Mouse (Mus musculus): Measurements from ENCODE around the gene Cops2. TPM values are rescaled to one million over a fixed set of nuclear protein-coding genes. Genes with fewer than 3 reads are reported as not detected.
A peak's percentile ranks its signal among the peaks of the same experiment; 100 is the strongest.

Gene Cops2
- polyA plus RNA-seq, 1 experiment from 2014 or later: 60.2 TPM

GRCm38 (mm10) chr2:125791485-125791885 is 67.5 kb downstream of the Cops2 start:
- Histone ChIP-seq H3K4me3 (no peak overlapping the region), H3K27me3 (replicated peaks) (no peaks in the 10 kb centered on the region), H3K27ac (no peak overlapping the region), H3K4me2 (no peak overlapping the region; the same call in 1 of the 2 replicates), H3K9me3 (replicated peaks) (no peaks in the 10 kb centered on the region), H3K4me1 (peaks cover 12% of the 10 kb centered on the region; the same call in 1 of the 2 replicates), H3K36me3 (no peaks in the 10 kb centered on the region), H3K9ac (no peak overlapping the region)
- 13% methylated on average over 7 of the region's 7 CpGs for WGBS (ENCODE audit: insufficient replicate concordance)
- ATAC-seq: peak; percentile 24; the same call in 1 of the 2 replicates

- ATAC-seq: no peak
- no peak overlapping the region for H3K27ac ChIP-seq
- H3K36me3 ChIP-seq: no peaks in the 10 kb centered on the region
- H3K4me3 ChIP-seq: no peak overlapping the region
- no peak overlapping the region for H3K4me2 ChIP-seq
- H3K9ac ChIP-seq: no peak overlapping the region
- H3K27me3 ChIP-seq (replicated peaks): 0 out of 2 replicates have a peak, but pooled peaks cover 3% of the 10 kb centered on the region
- 78% methylated on average over 4 of the region's 4 CpGs for WGBS (ENCODE audit: insufficient replicate concordance)
- H3K4me1 ChIP-seq: peaks cover 12% of the 10 kb centered on the region; the same call in 1 of the 2 replicates
- H3K9me3 ChIP-seq (replicated peaks): no peaks in the 10 kb centered on the region
These were observed 68.7 kb downstream of the Cops2 start for GRCm38 (mm10) chr2:125790242-125790641.

- no peak overlapping the region for H3K4me3 ChIP-seq
- no peak overlapping the region for H3K4me2 ChIP-seq
- H3K27ac ChIP-seq: no peak overlapping the region
- H3K36me3 ChIP-seq: no peaks in the 10 kb centered on the region
- 68% methylated on average over 5 of the region's 5 CpGs for WGBS (ENCODE audit: insufficient replicate concordance)
- H3K4me1 ChIP-seq: peaks cover 12% of the 10 kb centered on the region; the same call in 1 of the 2 replicates
- no peaks in the 10 kb centered on the region for H3K9me3 ChIP-seq (replicated peaks)
- ATAC-seq: no peak
- no peak overlapping the region for H3K9ac ChIP-seq
- 0 out of 2 replicates have a peak, but pooled peaks cover 3% of the 10 kb centered on the region for H3K27me3 ChIP-seq (replicated peaks)
These were observed 69.7 kb downstream of the Cops2 start for GRCm38 (mm10) chr2:125789265-125789664.

GRCm38 (mm10) chr2:125788785-125789184 is 70.2 kb downstream of the Cops2 start:
- H3K4me2 ChIP-seq: no peak overlapping the region
- ATAC-seq: no peak
- H3K4me3 ChIP-seq: no peak overlapping the region
- 0 out of 2 replicates have a peak, but pooled peaks cover 3% of the 10 kb centered on the region for H3K27me3 ChIP-seq (replicated peaks)
- no peak overlapping the region for H3K9ac ChIP-seq
- peaks cover 13% of the 10 kb centered on the region for H3K4me1 ChIP-seq
- no peaks in the 10 kb centered on the region for H3K9me3 ChIP-seq (replicated peaks)
- H3K27ac ChIP-seq: no peak overlapping the region
- no peaks in the 10 kb centered on the region for H3K36me3 ChIP-seq
- 55% methylated on average over 3 of the region's 3 CpGs for WGBS (ENCODE audit: insufficient replicate concordance)

GRCm38 (mm10) chr2:125788351-125788750 is 70.6 kb downstream of the Cops2 start:
- Histone ChIP-seq H3K9ac (no peak overlapping the region), H3K36me3 (no peaks in the 10 kb centered on the region), H3K9me3 (replicated peaks) (no peaks in the 10 kb centered on the region), H3K4me3 (no peak overlapping the region), H3K4me1 (peaks cover 18% of the 10 kb centered on the region), H3K27ac (no peak overlapping the region), H3K4me2 (no peak overlapping the region), H3K27me3 (replicated peaks) (0 out of 2 replicates have a peak, but pooled peaks cover 3% of the 10 kb centered on the region)
- ATAC-seq: no peak

- Histone ChIP-seq H3K9ac (no peak overlapping the region), H3K4me3 (no peak overlapping the region), H3K4me2 (no peak overlapping the region), H3K27ac (no peak overlapping the region), H3K27me3 (replicated peaks) (0 out of 2 replicates have a peak, but pooled peaks cover 3% of the 10 kb centered on the region), H3K9me3 (replicated peaks) (no peaks in the 10 kb centered on the region), H3K36me3 (no peaks in the 10 kb centered on the region), H3K4me1 (peaks cover 29% of the 10 kb centered on the region)
- 59% methylated on average over 4 of the region's 4 CpGs for WGBS (ENCODE audit: insufficient replicate concordance)
- ATAC-seq: no peak
These were observed 73.9 kb downstream of the Cops2 start for GRCm38 (mm10) chr2:125785021-125785420.

GRCm38 (mm10) chr2:125784392-125784791 is 74.5 kb downstream of the Cops2 start:
- H3K9me3 ChIP-seq (replicated peaks): no peaks in the 10 kb centered on the region
- ATAC-seq: no peak
- no peak overlapping the region for H3K4me2 ChIP-seq
- H3K4me1 ChIP-seq: peaks cover 29% of the 10 kb centered on the region
- H3K36me3 ChIP-seq: no peaks in the 10 kb centered on the region
- H3K27ac ChIP-seq: no peak overlapping the region
- H3K9ac ChIP-seq: no peak overlapping the region
- no peak overlapping the region for H3K4me3 ChIP-seq
- whole genome bisulfite sequencing (ENCODE audit: insufficient replicate concordance): 73% methylated on average over 4 of the region's 4 CpGs
- 0 out of 2 replicates have a peak, but pooled peaks cover 3% of the 10 kb centered on the region for H3K27me3 ChIP-seq (replicated peaks)

GRCm38 (mm10) chr2:125783868-125784267 is 75.1 kb downstream of the Cops2 start:
- Histone ChIP-seq H3K27ac (no peak overlapping the region), H3K4me3 (no peak overlapping the region), H3K9ac (no peak overlapping the region), H3K4me2 (no peak overlapping the region), H3K27me3 (replicated peaks) (0 out of 2 replicates have a peak, but pooled peaks cover 3% of the 10 kb centered on the region), H3K9me3 (replicated peaks) (no peaks in the 10 kb centered on the region), H3K4me1 (peaks cover 29% of the 10 kb centered on the region), H3K36me3 (no peaks in the 10 kb centered on the region)
- no peak for ATAC-seq
- 53% methylated on average over 4 of the region's 4 CpGs for WGBS (ENCODE audit: insufficient replicate concordance)

GRCm38 (mm10) chr2:125782719-125783109 is 76.2 kb downstream of the Cops2 start, which contains the start of gene Secisbp2l:
TSS of gene Secisbp2l (minus strand) at chr2:125782870.
- 0 out of 2 replicates have a peak, but pooled peaks cover under 1% of the 10 kb centered on the region for H3K36me3 ChIP-seq
- peak; percentile 99 for ATAC-seq
- peak within 1 kb of the TSS; percentile 80 for H3K27ac ChIP-seq
- H3K9me3 ChIP-seq (replicated peaks): no peaks in the 10 kb centered on the region
- peak within 1 kb of the TSS; percentile 79 for H3K4me2 ChIP-seq
- WGBS (ENCODE audit: insufficient replicate concordance): under 1% methylated on average over 28 of the region's 28 CpGs
- H3K4me3 ChIP-seq: peak within 1 kb of the TSS; percentile 96
- H3K9ac ChIP-seq: peak within 1 kb of the TSS; percentile 93
- 0 out of 2 replicates have a peak, but pooled peaks cover 3% of the 10 kb centered on the region for H3K27me3 ChIP-seq (replicated peaks)
- peaks cover 29% of the 10 kb centered on the region for H3K4me1 ChIP-seq

GRCm38 (mm10) chr2:125781978-125782718 is 76.8 kb downstream of the Cops2 start:
- Histone ChIP-seq H3K27me3 (replicated peaks) (0 out of 2 replicates have a peak, but pooled peaks cover 3% of the 10 kb centered on the region), H3K9me3 (replicated peaks) (no peaks in the 10 kb centered on the region), H3K4me3 (peak overlapping the region; percentile 96), H3K9ac (peak overlapping the region; percentile 93), H3K36me3 (0 out of 2 replicates have a peak, but pooled peaks cover 3% of the 10 kb centered on the region), H3K4me1 (peaks cover 29% of the 10 kb centered on the region), H3K4me2 (peak overlapping the region; percentile 79), H3K27ac (peak overlapping the region; percentile 80)
- WGBS (ENCODE audit: insufficient replicate concordance): 3% methylated on average over 44 of the region's 44 CpGs
- ATAC-seq: no peak

- H3K27me3 ChIP-seq (replicated peaks): no peaks in the 10 kb centered on the region
- WGBS (ENCODE audit: insufficient replicate concordance): 68% methylated on average over 2 of the region's 2 CpGs
- H3K4me1 ChIP-seq: peaks cover 29% of the 10 kb centered on the region
- H3K9me3 ChIP-seq (replicated peaks): no peaks in the 10 kb centered on the region
- ATAC-seq: no peak
- H3K4me3 ChIP-seq: peak overlapping the region; percentile 96; the same call in 1 of the 2 replicates
- H3K36me3 ChIP-seq: 0 out of 2 replicates have a peak, but pooled peaks cover 3% of the 10 kb centered on the region
- H3K9ac ChIP-seq: no peak overlapping the region
- H3K27ac ChIP-seq: no peak overlapping the region
- peak overlapping the region; percentile 79 for H3K4me2 ChIP-seq
These were observed 77.9 kb downstream of the Cops2 start for GRCm38 (mm10) chr2:125781006-125781405.
